Mouse (Mus musculus) E14TG2a.4 (cell line): ENCODE measurements around the gene Slc13a2.

Experiments
- CTCF ChIP-seq: conservative IDR thresholded peaks from 2 replicates; pipeline ENCODE4 v1.5.1; 2014; ENCODE audit warnings: low read length
- POU5F1 ChIP-seq: IDR thresholded peaks from 2 replicates; pipeline ENCODE4 v1.6.1; 2014; ENCODE audit warnings: low read length, borderline replicate concordance

GRCm38 (mm10) chr11:78355471-78356238 is 66.4 kb downstream of the Slc13a2 start:
- TF ChIP-seq CTCF (peak; percentile 94), POU5F1 (no peak)
